ENCODE assay signal across 8 mouse cellular contexts in genomic region chr14:55762001-55762821, GRCm38 (mm10). TPM values are rescaled to one million over a fixed set of nuclear protein-coding genes. Genes with fewer than 3 reads are reported as not detected.
DNase-seq lines count a peak whose midpoint lies in the region; ATAC-seq and TF ChIP-seq lines count a peak whose summit lies in the region.

No protein-coding gene starts in this region.

- TF ChIP-seq CTCF in olfactory bulb, adult 2 months (IDR thresholded peaks at IDR 0.05; ENCODE audit: insufficient read depth, low read depth, low read length) = no peak

- H3K9ac ChIP-seq in intestine, embryonic 16.5 days (ENCODE audit: low read depth, low read length) = peak overlapping the region; percentile 84
- H3K9ac ChIP-seq in liver, embryonic 15.5 days = peak overlapping the region; percentile 42; the same call in 1 of the 2 replicates

- peak overlapping the region; percentile 66 for H3K4me3 ChIP-seq in intestine, embryonic 16.5 days (ENCODE audit: low read length)
- peak overlapping the region; percentile 52 for H3K4me3 ChIP-seq in liver, embryonic 15.5 days (replicated peaks)
- H3K4me3 ChIP-seq in olfactory bulb, adult 2 months (ENCODE audit: insufficient read depth, low read depth, low read length) = peak overlapping the region; percentile 59

- peak overlapping the region; percentile 1 for H3K27ac ChIP-seq in intestine, embryonic 16.5 days (ENCODE audit: low read length)
- peak overlapping the region; percentile 70 for H3K27ac ChIP-seq in liver, embryonic 15.5 days (replicated peaks)
- no peak overlapping the region for H3K27ac ChIP-seq in olfactory bulb, adult 2 months (ENCODE audit: insufficient read depth, low read depth, low read length)

- peaks cover 18% of the 10 kb centered on the region for H3K27me3 ChIP-seq in intestine, embryonic 16.5 days (replicated peaks; ENCODE audit: control insufficient read depth, insufficient read depth, low read length)
- H3K27me3 ChIP-seq in liver, embryonic 15.5 days = peaks cover 61% of the 10 kb centered on the region

- H3K36me3 ChIP-seq in intestine, embryonic 16.5 days (ENCODE audit: control insufficient read depth, insufficient read depth, low read length) = no peaks in the 10 kb centered on the region
- H3K36me3 ChIP-seq in liver, embryonic 15.5 days (replicated peaks) = no peaks in the 10 kb centered on the region

- H3K4me2 ChIP-seq in intestine, embryonic 16.5 days (ENCODE audit: low read depth, low read length) = peak overlapping the region; percentile 100
- peak overlapping the region; percentile 79 for H3K4me2 ChIP-seq in liver, embryonic 15.5 days

- H3K4me1 ChIP-seq in intestine, embryonic 16.5 days (ENCODE audit: control insufficient read depth, insufficient read depth, low read length) = peaks cover 19% of the 10 kb centered on the region
- peaks cover 40% of the 10 kb centered on the region for H3K4me1 ChIP-seq in liver, embryonic 15.5 days (replicated peaks)
- H3K4me1 ChIP-seq in olfactory bulb, adult 2 months (ENCODE audit: control insufficient read depth, insufficient read depth, low read length) = peaks cover 13% of the 10 kb centered on the region

- no peaks in the 10 kb centered on the region for H3K9me3 ChIP-seq in intestine, embryonic 16.5 days (ENCODE audit: control insufficient read depth, low read length)
- H3K9me3 ChIP-seq in liver, embryonic 15.5 days (replicated peaks) = no peaks in the 10 kb centered on the region

- under 1% methylated on average over 77 of the region's 77 CpGs for WGBS in intestine, embryonic 16.5 days
- WGBS in liver, embryonic 15.5 days (ENCODE audit: insufficient replicate concordance) = 2% methylated on average over 77 of the region's 77 CpGs
- WGBS in olfactory bulb, adult 2 months = 2% methylated on average over 77 of the region's 77 CpGs

- ATAC-seq in intestine, embryonic 16.5 days = peak; percentile 52
- 0 out of 2 replicates have a peak, but pooled peaks have one; percentile 16 for ATAC-seq in liver, embryonic 15.5 days (ENCODE audit: insufficient read depth)

- DNase-seq in ovary, postnatal 10 days (ENCODE audit: low spot score) = peak; percentile 47
- DNase-seq in ovary, adult 18-20 months (ENCODE audit: low spot score) = no peak
- DNase-seq in cerebellum, adult 9-11 months = peak; percentile 56
- peak; percentile 68 for DNase-seq in gastrocnemius, postnatal 10 days
- DNase-seq in natural killer cell, adult 2 months (ENCODE audit: low spot score in 2 of 2) = no peak

- no peak for TF ChIP-seq POLR2A in olfactory bulb, adult 2 months (IDR thresholded peaks at IDR 0.05; ENCODE audit: insufficient read depth, low read depth, low read length)

RNA-seq across cellular contexts. Expression of gene Ltb4r2, which starts 1.0 kb away (rescaled TPM):
- total RNA-seq in gastrocnemius, postnatal 10 days (2021) = under 1 TPM; 0.07 to 0.14 TPM
- polyA plus RNA-seq in intestine, embryonic 16.5 days (2015; fragmentation: Nextera tagmentation; extraction: Ambion mirVana) = 0.35 and 0.82 TPM in 2 replicates
- 0.74 and 0.93 TPM in 2 replicates for polyA plus RNA-seq in liver, embryonic 15.5 days (2015; fragmentation: Nextera tagmentation; extraction: Ambion mirVana)
- not detected in 2 replicates for polyA plus RNA-seq in olfactory bulb, adult 2 months (2012; ENCODE audit: insufficient read depth, insufficient read length, low replicate concordance, missing spikeins)

RNA-seq across cellular contexts. Expression of gene Ltb4r1, which starts 3.6 kb away (rescaled TPM):
- total RNA-seq in gastrocnemius, postnatal 10 days (2021) = under 1 TPM; 0.16 to 0.61 TPM
- 1.0 and 1.1 TPM in 2 replicates for polyA plus RNA-seq in intestine, embryonic 16.5 days (2015; fragmentation: Nextera tagmentation; extraction: Ambion mirVana)
- 14.0 and 14.5 TPM in 2 replicates for polyA plus RNA-seq in liver, embryonic 15.5 days (2015; fragmentation: Nextera tagmentation; extraction: Ambion mirVana)
- polyA plus RNA-seq in olfactory bulb, adult 2 months (2012; ENCODE audit: insufficient read depth, insufficient read length, low replicate concordance, missing spikeins) = not detected in 2 replicates

RNA-seq across cellular contexts. Expression of gene Cideb, which starts 4.0 kb away (rescaled TPM):
- total RNA-seq in gastrocnemius, postnatal 10 days (2021) = not detected
- polyA plus RNA-seq in intestine, embryonic 16.5 days (2015; fragmentation: Nextera tagmentation; extraction: Ambion mirVana) = 118 and 152 TPM in 2 replicates
- polyA plus RNA-seq in liver, embryonic 15.5 days (2015; fragmentation: Nextera tagmentation; extraction: Ambion mirVana) = 57.5 and 77.8 TPM in 2 replicates
- not detected in 2 replicates for polyA plus RNA-seq in olfactory bulb, adult 2 months (2012; ENCODE audit: insufficient read depth, insufficient read length, low replicate concordance, missing spikeins)

RNA-seq across cellular contexts. Expression of gene Nop9, which starts 16.7 kb away (rescaled TPM):
- total RNA-seq in gastrocnemius, postnatal 10 days (2021) = 10 to 100 TPM; 13.4 to 15.2 TPM
- 28.3 and 33.6 TPM in 2 replicates for polyA plus RNA-seq in intestine, embryonic 16.5 days (2015; fragmentation: Nextera tagmentation; extraction: Ambion mirVana)
- polyA plus RNA-seq in liver, embryonic 15.5 days (2015; fragmentation: Nextera tagmentation; extraction: Ambion mirVana) = 23.4 and 24.4 TPM in 2 replicates
- polyA plus RNA-seq in olfactory bulb, adult 2 months (2012; ENCODE audit: insufficient read depth, insufficient read length, low replicate concordance, missing spikeins) = not detected in 2 replicates

RNA-seq across cellular contexts. Expression of gene Dhrs1, which starts 16.7 kb away (rescaled TPM):
- 10 to 100 TPM; 33.2 to 33.3 TPM for total RNA-seq in gastrocnemius, postnatal 10 days (2021)
- polyA plus RNA-seq in intestine, embryonic 16.5 days (2015; fragmentation: Nextera tagmentation; extraction: Ambion mirVana) = 151 and 173 TPM in 2 replicates
- 39.4 and 43.5 TPM in 2 replicates for polyA plus RNA-seq in liver, embryonic 15.5 days (2015; fragmentation: Nextera tagmentation; extraction: Ambion mirVana)
- polyA plus RNA-seq in olfactory bulb, adult 2 months (2012; ENCODE audit: insufficient read depth, insufficient read length, low replicate concordance, missing spikeins) = not detected in 2 replicates

Comparison
In these comparisons a context has a peak if more than half of its experiments do, and no peak if none do; other contexts are left out.
1. DNase-seq: peak in ovary, postnatal 10 days (single experiment), cerebellum, adult 9-11 months (single experiment) and gastrocnemius, postnatal 10 days (single experiment); none in ovary, adult 18-20 months (single experiment) and natural killer cell, adult 2 months (0 of 2).
2. RNA of gene Cideb, which starts 4.0 kb away (polyA plus RNA-seq): 118 to 152 TPM in intestine, embryonic 16.5 days and 57.5 to 77.8 TPM in liver, embryonic 15.5 days; not detected in olfactory bulb, adult 2 months; every median in the first group is over 10 times any median in the second.
3. Peak in every context shown above with its lines, with median percentiles within 50 percentile points of each other: H3K4me3 ChIP-seq.